Mouse (Mus musculus) ES-E14 (cell line): ENCODE measurements at regions not wholly inside any gene's neighbourhood (a gene's known extent, or its start where the extent isn't known, plus 50 kb on each side); places are given as distances from the start of the nearest gene placed in this dataset.

ENCODE experiments used
- CHD2 ChIP-seq: IDR thresholded peaks from 2 replicates; pipeline ENCODE4 v1.6.1; 2014; ENCODE audit warnings: mild to moderate bottlenecking, low read depth, low read length, inconsistent platforms
- HCFC1 ChIP-seq: IDR thresholded peaks from 2 replicates; pipeline ENCODE4 v1.6.1; 2012; ENCODE audit warnings: low read length, inconsistent platforms, borderline replicate concordance; ENCODE audit not compliant: insufficient read depth
- MAFK ChIP-seq: IDR thresholded peaks from 2 replicates; pipeline ENCODE4 v1.6.1; 2014; ENCODE audit warnings: mild to moderate bottlenecking, low read depth, low read length, inconsistent platforms; ENCODE audit not compliant: insufficient read depth
- ZC3H11A ChIP-seq: IDR thresholded peaks from 2 replicates; pipeline ENCODE4 v1.6.1; 2012; ENCODE audit warnings: low read depth, mild to moderate bottlenecking, inconsistent platforms, low read length, borderline replicate concordance
- ZNF384 ChIP-seq: IDR thresholded peaks from 2 replicates; pipeline ENCODE4 v1.6.1; 2012; ENCODE audit warnings: low read depth, low read length, inconsistent platforms

DNA sequence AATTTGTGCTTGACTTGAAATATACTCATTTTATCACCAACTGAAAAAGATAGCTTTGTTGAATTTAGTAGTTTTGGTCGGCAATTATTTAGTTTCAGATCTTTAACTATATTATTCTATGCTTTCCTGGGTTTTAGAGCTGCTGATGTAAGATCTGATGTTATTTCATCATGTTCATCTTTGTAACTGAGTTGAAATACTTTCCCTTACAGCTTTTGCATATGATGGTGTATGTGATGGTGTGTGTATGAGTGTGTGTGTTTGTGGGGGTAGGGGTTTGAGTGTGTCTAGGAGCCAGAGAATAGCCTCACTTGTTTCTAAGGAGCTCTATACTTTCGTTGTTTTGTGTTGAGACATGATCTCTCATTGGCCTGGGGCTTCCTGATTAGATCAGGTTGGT, 819.6 kb upstream of the Lrrc6 start:
- TF ChIP-seq MAFK (no peak), ZC3H11A (no peak), CHD2 (no peak), ZNF384 (no peak), HCFC1 (no peak)
